Mouse (Mus musculus): Measurements from ENCODE around the gene Arhgap28. TPM values are rescaled to one million over a fixed set of nuclear protein-coding genes. Genes with fewer than 3 reads are reported as not detected.

Arhgap28 gene
- polyA plus RNA-seq, 1 experiment from 2014 or later, result 41.5 TPM

DNA sequence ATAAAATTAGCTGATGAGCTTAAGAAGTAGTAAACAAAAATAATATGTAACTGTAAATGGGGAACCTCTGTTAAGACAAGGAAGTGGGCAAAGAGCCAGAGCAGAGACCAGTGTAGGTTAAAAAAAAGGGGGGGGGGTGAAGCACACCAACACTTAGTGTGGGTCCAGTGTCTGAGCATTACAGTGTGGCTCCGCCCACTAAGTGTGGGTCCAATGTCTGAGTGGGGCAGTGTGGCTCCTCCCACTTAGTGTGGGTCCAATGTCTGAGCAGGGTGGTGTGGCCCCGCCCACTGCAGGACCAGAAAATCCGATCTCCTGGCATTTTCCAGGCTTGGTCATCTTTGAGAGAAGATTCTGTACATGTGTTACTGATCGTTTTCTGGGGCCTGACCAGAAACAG lies 101.1 kb downstream of the Arhgap28 start:
- no peak overlapping the region for H3K27ac ChIP-seq
- H3K36me3 ChIP-seq, result 0 out of 2 replicates have a peak, but pooled peaks cover 10% of the 10 kb centered on the region
- H3K27me3 ChIP-seq, result no peaks in the 10 kb centered on the region
- H3K4me1 ChIP-seq, result peaks cover 9% of the 10 kb centered on the region; the same call in 1 of the 2 replicates
- H3K4me3 ChIP-seq, result no peak overlapping the region
- ATAC-seq (ENCODE audit: insufficient number of reproducible peaks, low FRiP score, low TSS enrichment, low read depth), result no peak
- H3K9ac ChIP-seq, result no peak overlapping the region
- no peak overlapping the region for H3K4me2 ChIP-seq
- H3K9me3 ChIP-seq, result no peaks in the 10 kb centered on the region
- WGBS, result 84% methylated on average over 4 of the region's 4 CpGs

GRCm38 (mm10) chr17:67901161-67901560 lies 102.8 kb downstream of the Arhgap28 start:
- H3K36me3 ChIP-seq, result peaks cover 10% of the 10 kb centered on the region; the same call in 1 of the 2 replicates
- H3K27me3 ChIP-seq, result no peaks in the 10 kb centered on the region
- no peak overlapping the region for H3K4me2 ChIP-seq
- no peak overlapping the region for H3K27ac ChIP-seq
- no peak overlapping the region for H3K9ac ChIP-seq
- WGBS, result 79% methylated on average over 11 of the region's 11 CpGs
- ATAC-seq (ENCODE audit: insufficient number of reproducible peaks, low FRiP score, low TSS enrichment, low read depth), result no peak
- H3K9me3 ChIP-seq, result no peaks in the 10 kb centered on the region
- 0 out of 2 replicates have a peak, but pooled peaks cover 2% of the 10 kb centered on the region for H3K4me1 ChIP-seq
- no peak overlapping the region for H3K4me3 ChIP-seq

GRCm38 (mm10) chr17:67899376-67899775 lies 104.5 kb downstream of the Arhgap28 start:
- ATAC-seq (ENCODE audit: insufficient number of reproducible peaks, low FRiP score, low TSS enrichment, low read depth), result no peak
- no peak overlapping the region for H3K27ac ChIP-seq
- H3K4me1 ChIP-seq, result 0 out of 2 replicates have a peak, but pooled peaks cover 2% of the 10 kb centered on the region
- H3K4me2 ChIP-seq, result no peak overlapping the region
- no peak overlapping the region for H3K4me3 ChIP-seq
- H3K9me3 ChIP-seq, result no peaks in the 10 kb centered on the region
- no peak overlapping the region for H3K9ac ChIP-seq
- 98% methylated on average over 5 of the region's 5 CpGs for WGBS
- H3K36me3 ChIP-seq, result peaks cover 28% of the 10 kb centered on the region
- H3K27me3 ChIP-seq, result no peaks in the 10 kb centered on the region

GRCm38 (mm10) chr17:67896413-67896812 lies 107.5 kb downstream of the Arhgap28 start:
- Histone ChIP-seq H3K9me3 (no peaks in the 10 kb centered on the region), H3K27me3 (no peaks in the 10 kb centered on the region), H3K4me1 (no peaks in the 10 kb centered on the region), H3K4me2 (no peak overlapping the region), H3K4me3 (no peak overlapping the region), H3K36me3 (peaks cover 46% of the 10 kb centered on the region), H3K27ac (no peak overlapping the region), H3K9ac (no peak overlapping the region)
- no peak for ATAC-seq (ENCODE audit: insufficient number of reproducible peaks, low FRiP score, low TSS enrichment, low read depth)
- WGBS, result 96% methylated on average over 5 of the region's 5 CpGs

DNA sequence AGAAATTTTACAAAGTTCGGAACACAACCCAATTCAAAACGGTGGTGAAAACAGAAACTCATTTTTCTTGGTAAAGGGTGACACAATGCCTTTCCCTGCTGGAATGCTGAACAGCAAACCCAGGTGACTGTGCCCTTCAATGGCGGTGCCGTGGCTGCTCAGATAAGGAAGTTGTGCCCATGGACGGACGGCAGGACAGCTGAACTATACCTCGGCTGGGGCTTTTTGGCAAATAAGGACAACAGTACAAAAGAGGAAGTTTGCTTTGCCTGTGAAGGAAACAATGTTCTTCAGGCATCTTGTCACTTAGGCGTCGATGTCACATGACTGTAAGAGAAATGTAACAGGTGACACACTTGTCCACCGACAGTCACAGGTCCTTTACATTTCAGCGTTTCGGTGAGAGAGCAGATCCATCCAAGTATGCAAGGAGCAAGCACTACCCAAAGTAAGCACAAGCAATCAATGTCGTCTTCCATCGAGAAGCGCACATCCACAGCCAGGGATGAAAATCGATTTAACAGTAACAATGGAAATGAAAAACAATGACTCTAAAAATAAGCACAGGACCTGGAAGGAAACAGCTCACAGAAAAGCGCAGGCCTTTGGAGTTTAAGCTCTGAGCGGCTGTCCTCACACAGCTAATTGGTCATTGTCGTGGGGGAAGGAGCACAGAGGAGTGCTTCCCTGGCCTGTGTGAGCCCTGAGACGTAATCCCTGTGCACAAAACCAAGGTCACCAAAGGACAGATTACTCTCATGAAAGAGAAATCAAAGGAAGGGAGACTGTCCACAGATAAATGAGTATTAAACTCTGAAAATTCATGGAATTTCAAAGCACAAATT lies 114.2 kb downstream of the Arhgap28 start:
- H3K36me3 ChIP-seq, result peaks cover 35% of the 10 kb centered on the region
- ATAC-seq (ENCODE audit: insufficient number of reproducible peaks, low FRiP score, low TSS enrichment, low read depth), result no peak
- 82% methylated on average over 20 of the region's 20 CpGs for WGBS
- no peak overlapping the region for H3K4me3 ChIP-seq
- H3K9ac ChIP-seq, result no peak overlapping the region
- no peaks in the 10 kb centered on the region for H3K27me3 ChIP-seq
- H3K4me2 ChIP-seq, result no peak overlapping the region
- peak overlapping the region; percentile 14; the same call in 1 of the 2 replicates for H3K27ac ChIP-seq
- H3K4me1 ChIP-seq, result no peaks in the 10 kb centered on the region
- H3K9me3 ChIP-seq, result no peaks in the 10 kb centered on the region

GRCm38 (mm10) chr17:67888081-67888480 lies 115.8 kb downstream of the Arhgap28 start:
- Histone ChIP-seq H3K9ac (no peak overlapping the region), H3K4me2 (no peak overlapping the region), H3K4me3 (no peak overlapping the region), H3K27ac (no peak overlapping the region), H3K9me3 (no peaks in the 10 kb centered on the region), H3K4me1 (no peaks in the 10 kb centered on the region), H3K27me3 (no peaks in the 10 kb centered on the region), H3K36me3 (peaks cover 33% of the 10 kb centered on the region; the same call in 1 of the 2 replicates)
- no peak for ATAC-seq (ENCODE audit: insufficient number of reproducible peaks, low FRiP score, low TSS enrichment, low read depth)
- WGBS, result 80% methylated on average over 9 of the region's 9 CpGs

GRCm38 (mm10) chr17:67886326-67886725 lies 117.6 kb downstream of the Arhgap28 start:
- Histone ChIP-seq H3K9ac (no peak overlapping the region), H3K4me1 (no peaks in the 10 kb centered on the region), H3K36me3 (peaks cover 32% of the 10 kb centered on the region; the same call in 1 of the 2 replicates), H3K4me3 (no peak overlapping the region), H3K9me3 (no peaks in the 10 kb centered on the region), H3K4me2 (no peak overlapping the region), H3K27ac (no peak overlapping the region), H3K27me3 (no peaks in the 10 kb centered on the region)
- no peak for ATAC-seq (ENCODE audit: insufficient number of reproducible peaks, low FRiP score, low TSS enrichment, low read depth)
- 87% methylated on average over 5 of the region's 5 CpGs for WGBS

- Histone ChIP-seq H3K4me1 (no peaks in the 10 kb centered on the region), H3K4me2 (no peak overlapping the region), H3K9me3 (no peaks in the 10 kb centered on the region), H3K4me3 (no peak overlapping the region), H3K9ac (no peak overlapping the region), H3K36me3 (peaks cover 55% of the 10 kb centered on the region), H3K27me3 (no peaks in the 10 kb centered on the region), H3K27ac (no peak overlapping the region)
- WGBS, result 81% methylated on average over 12 of the region's 12 CpGs
- ATAC-seq (ENCODE audit: insufficient number of reproducible peaks, low FRiP score, low TSS enrichment, low read depth), result no peak
These were observed 126.3 kb downstream of the Arhgap28 start for GRCm38 (mm10) chr17:67877599-67877998.

- WGBS, result 69% methylated on average over 23 of the region's 23 CpGs
- H3K4me1 ChIP-seq, result peaks cover 24% of the 10 kb centered on the region
- no peaks in the 10 kb centered on the region for H3K27me3 ChIP-seq
- ATAC-seq (ENCODE audit: insufficient number of reproducible peaks, low FRiP score, low TSS enrichment, low read depth), result no peak
- peaks cover 47% of the 10 kb centered on the region for H3K36me3 ChIP-seq
- no peak overlapping the region for H3K27ac ChIP-seq
- no peak overlapping the region for H3K9ac ChIP-seq
- no peaks in the 10 kb centered on the region for H3K9me3 ChIP-seq
- no peak overlapping the region for H3K4me3 ChIP-seq
- no peak overlapping the region for H3K4me2 ChIP-seq
These were observed 134.0 kb downstream of the Arhgap28 start for GRCm38 (mm10) chr17:67869731-67870601.

- H3K36me3 ChIP-seq, result peaks cover 25% of the 10 kb centered on the region
- peak overlapping the region; percentile 24; the same call in 1 of the 2 replicates for H3K4me2 ChIP-seq
- peaks cover 37% of the 10 kb centered on the region for H3K4me1 ChIP-seq
- no peaks in the 10 kb centered on the region for H3K27me3 ChIP-seq
- no peak overlapping the region for H3K4me3 ChIP-seq
- H3K27ac ChIP-seq, result peak overlapping the region; percentile 92
- 24% methylated on average over 20 of the region's 20 CpGs for WGBS
- H3K9ac ChIP-seq, result no peak overlapping the region
- peak; percentile 28; the same call in 1 of the 2 replicates for ATAC-seq (ENCODE audit: insufficient number of reproducible peaks, low FRiP score, low TSS enrichment, low read depth)
- H3K9me3 ChIP-seq, result no peaks in the 10 kb centered on the region
These were observed 137.2 kb downstream of the Arhgap28 start for GRCm38 (mm10) chr17:67866541-67867241.

GRCm38 (mm10) chr17:67866026-67866425 lies 137.9 kb downstream of the Arhgap28 start:
- Histone ChIP-seq H3K9ac (no peak overlapping the region), H3K4me3 (no peak overlapping the region), H3K9me3 (no peaks in the 10 kb centered on the region), H3K36me3 (peaks cover 25% of the 10 kb centered on the region), H3K4me2 (peak overlapping the region; percentile 24; the same call in 1 of the 2 replicates), H3K4me1 (peaks cover 37% of the 10 kb centered on the region), H3K27me3 (no peaks in the 10 kb centered on the region), H3K27ac (peak overlapping the region; percentile 92)
- 28% methylated on average over 9 of the region's 9 CpGs for WGBS
- ATAC-seq (ENCODE audit: insufficient number of reproducible peaks, low FRiP score, low TSS enrichment, low read depth), result no peak

All from limb, embryonic 15.5 days (tissue).